Mouse (Mus musculus): ENCODE results near the gene Olfr1134.
"Not testable (repeated sequence)": the region's sequence is repeated elsewhere in the genome, so short reads cannot be mapped to it uniquely, and the experiment has no call there.

Gene Olfr1134

GRCm38 (mm10) chr2:87658360-87658759, at the start of gene Olfr1134:
Gene Olfr1134, minus strand, starts transcription at chr2:87658460.
- in situ Hi-C loops (cut with MboI, MseI), result no loop called here

GRCm38 (mm10) chr2:87693847-87694246, 35.6 kb upstream of the Olfr1134 start, which contains the start of gene Olfr1136:
Gene Olfr1136, minus strand, starts transcription at chr2:87693947.
- in situ Hi-C loops (cut with MboI, MseI), result no loop called here

GRCm38 (mm10) chr2:87673564-87673963, 15.3 kb upstream of the Olfr1134 start, which contains the start of gene Olfr1135:
Gene Olfr1135, minus strand, starts transcription at chr2:87673664.
- in situ Hi-C loops (cut with MboI, MseI), result no loop called here

GRCm38 (mm10) chr2:87647274-87647673, 11.0 kb downstream of the Olfr1134 start, which contains the start of gene Olfr1133:
Gene Olfr1133, minus strand, starts transcription at chr2:87647374.
- in situ Hi-C loops (cut with MboI, MseI), result loop anchor here in 1 of 2 experiments (10.0 kb wide), 1 partner anchor 532 kb away; the partner anchor contains the start of gene Olfr259

- in situ Hi-C loops (cut with MboI, MseI), result loop anchor here in 1 of 2 experiments (10.0 kb wide), 1 partner anchor 528 kb away; the partner anchor contains the start of gene Olfr259
These were observed 15.8 kb downstream of the Olfr1134 start for GRCm38 (mm10) chr2:87642441-87642840.

- in situ Hi-C loops (cut with MboI, MseI), result no loop called here
These were observed 20.8 kb downstream of the Olfr1134 start, which contains the start of gene Olfr1132 for GRCm38 (mm10) chr2:87637435-87637834. Gene Olfr1132, minus strand, starts transcription at chr2:87637535.

GRCm38 (mm10) chr2:87626804-87627203, 31.5 kb downstream of the Olfr1134 start, which contains the start of gene Olfr1131:
Gene Olfr1131, plus strand, starts transcription at chr2:87627104.
- in situ Hi-C loops (cut with MboI, MseI), result no loop called here

GRCm38 (mm10) chr2:87605912-87606311, 52.3 kb downstream of the Olfr1134 start, which contains the start of gene Olfr1130:
Gene Olfr1130, plus strand, starts transcription at chr2:87606212.
- in situ Hi-C loops (cut with MboI, MseI), result not testable (repeated sequence)
